Mouse (Mus musculus): Measurements from ENCODE around the gene Cript.
"Not testable (repeated sequence)": the region's sequence is repeated elsewhere in the genome, so short reads cannot be mapped to it uniquely, and the experiment has no call there.

Gene Cript

GRCm38 (mm10) chr17:87050469-87051175 lies 25.3 kb downstream of the Cript start:
- DNase-seq (ENCODE audit: low spot score) = peak; percentile 9

DNA sequence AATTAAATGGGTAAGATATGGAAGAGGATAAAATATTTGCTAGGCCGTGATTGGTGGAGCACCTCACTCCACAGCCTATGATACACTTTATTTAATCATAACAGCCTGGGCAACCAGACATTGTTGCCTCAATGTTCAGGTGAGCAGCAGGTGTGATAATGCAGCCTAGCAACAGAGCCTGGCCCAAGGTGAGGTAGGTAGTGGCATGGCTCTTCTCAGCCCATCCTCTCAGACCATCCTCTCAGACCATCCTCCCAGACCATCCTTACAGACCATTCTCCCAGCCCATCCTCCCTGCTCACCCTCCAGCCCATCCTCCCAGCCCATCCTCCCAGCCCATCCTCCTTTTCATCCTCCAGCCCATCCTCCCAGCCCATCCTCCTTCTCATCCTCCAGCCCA lies 26.3 kb downstream of the Cript start:
- DNase-seq (ENCODE audit: low spot score) = no peak

DNA sequence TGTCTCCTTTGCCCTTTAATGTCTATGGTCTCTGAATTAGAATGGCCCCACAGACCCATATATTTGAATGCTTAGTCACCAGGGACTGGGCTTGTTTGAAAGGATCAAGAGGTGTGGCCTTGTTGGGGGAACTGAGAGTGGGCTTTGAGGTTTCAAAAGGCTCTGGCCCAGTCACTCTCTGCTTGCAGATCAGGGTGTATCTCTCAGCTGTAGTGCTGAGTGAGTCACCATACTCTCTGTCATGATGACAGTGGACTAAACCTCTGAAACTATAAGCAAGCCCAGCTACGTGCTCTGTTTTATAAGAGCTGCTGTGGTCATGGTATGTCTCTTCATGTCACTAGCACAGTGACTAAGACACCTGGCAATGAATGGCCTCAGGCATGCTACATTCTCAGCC lies 27.1 kb downstream of the Cript start:
- DNase-seq (ENCODE audit: low spot score) = no peak

GRCm38 (mm10) chr17:87053921-87054320 lies 28.6 kb downstream of the Cript start:
- DNase-seq (ENCODE audit: low spot score) = no peak

- peak; percentile 42 for DNase-seq (ENCODE audit: low spot score)
Measured at GRCm38 (mm10) chr17:87055051-87055459, 29.7 kb downstream of the Cript start.

- no peak for DNase-seq (ENCODE audit: low spot score)
Measured at GRCm38 (mm10) chr17:87055663-87056062, 30.3 kb downstream of the Cript start.

- DNase-seq (ENCODE audit: low spot score) = no peak
Measured at GRCm38 (mm10) chr17:87056761-87057160, 31.4 kb downstream of the Cript start.

DNA sequence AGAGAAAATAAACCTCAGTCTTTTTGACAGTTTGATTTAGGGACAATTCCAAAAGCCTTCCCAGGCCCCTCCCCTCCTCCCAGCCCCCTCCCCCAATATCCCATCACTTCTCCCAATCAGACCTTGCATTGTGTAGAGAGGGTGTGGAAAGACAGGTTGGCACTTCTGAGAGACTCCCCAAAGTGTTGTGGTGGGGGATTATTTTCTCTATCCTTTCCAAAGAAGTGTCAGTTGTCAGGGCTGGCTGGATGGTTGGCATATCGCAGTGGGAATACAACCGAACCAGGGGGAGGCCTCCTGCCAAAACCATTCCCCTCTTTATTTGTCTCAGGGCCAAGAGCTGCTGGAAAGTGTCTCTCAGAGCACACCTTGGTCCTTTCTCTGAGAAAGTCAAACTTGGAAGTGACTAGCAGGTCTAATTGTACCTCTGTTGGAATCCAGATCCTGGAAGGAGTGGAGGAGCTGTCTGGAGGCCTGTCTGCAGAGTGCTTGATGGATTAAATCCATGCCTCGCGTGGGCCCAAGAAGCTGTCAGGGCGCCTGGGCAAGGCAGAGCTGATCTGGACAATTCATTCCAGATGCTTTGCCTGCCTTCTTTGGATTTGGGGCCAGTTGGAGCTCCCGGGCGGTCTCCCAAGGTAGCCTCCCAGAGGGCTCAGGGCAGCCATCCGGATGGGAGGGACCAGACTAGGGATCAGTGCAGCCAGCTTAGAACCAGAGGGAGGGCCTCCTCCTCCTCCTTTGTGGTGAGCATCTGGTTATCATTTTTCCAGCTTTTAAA lies 32.3 kb downstream of the Cript start:
- peak; percentile 41 for DNase-seq (ENCODE audit: low spot score)

GRCm38 (mm10) chr17:87062639-87063038 lies 37.3 kb downstream of the Cript start:
- DNase-seq (ENCODE audit: low spot score) = no peak

DNA sequence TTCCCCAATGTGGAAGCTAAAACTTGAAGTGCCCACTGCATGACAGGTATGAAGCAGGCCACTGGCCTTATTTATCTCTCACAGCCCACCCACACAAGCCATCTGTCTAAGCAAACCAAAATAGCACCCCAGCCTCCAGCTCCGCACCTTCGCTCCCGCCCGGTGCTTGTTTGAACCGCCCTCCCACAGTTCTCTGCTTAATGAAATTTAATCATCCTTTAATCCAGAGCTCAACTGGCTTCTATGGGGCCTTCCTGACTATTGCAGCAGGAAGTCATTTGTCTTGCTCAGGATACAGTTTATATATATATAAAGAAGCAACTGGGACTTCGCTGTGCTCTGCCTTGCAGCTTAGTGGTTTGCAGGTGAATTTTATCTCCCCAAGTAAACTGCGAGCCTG lies 38.1 kb downstream of the Cript start:
- no peak for DNase-seq (ENCODE audit: low spot score)

DNA sequence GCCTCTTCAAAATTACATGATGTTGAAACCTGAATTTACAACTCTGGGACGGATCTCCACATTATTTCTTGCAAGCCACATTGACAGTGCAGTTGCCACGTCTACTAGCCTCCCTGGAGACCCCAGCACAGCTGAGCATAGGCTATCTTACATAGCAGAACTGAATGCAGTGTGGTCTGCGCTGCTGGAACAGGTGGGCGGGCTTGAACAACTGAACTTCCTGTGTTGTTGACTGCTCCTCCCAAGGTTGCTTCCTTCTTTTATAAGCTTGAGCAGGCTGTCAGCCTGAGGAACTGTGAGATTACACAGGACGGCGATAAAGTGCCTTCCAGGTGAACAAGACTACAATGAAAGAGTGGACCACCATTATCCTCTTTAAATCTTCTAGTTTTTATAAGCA lies 38.6 kb downstream of the Cript start:
- no peak for DNase-seq (ENCODE audit: low spot score)

GRCm38 (mm10) chr17:87068997-87069396 lies 43.6 kb downstream of the Cript start:
- DNase-seq (ENCODE audit: low spot score) = no peak

GRCm38 (mm10) chr17:87072183-87072582 lies 46.8 kb downstream of the Cript start:
- not testable (repeated sequence) for DNase-seq (ENCODE audit: low spot score)

- no peak for DNase-seq (ENCODE audit: low spot score)
Measured at GRCm38 (mm10) chr17:87072766-87073440, 47.6 kb downstream of the Cript start.

DNA sequence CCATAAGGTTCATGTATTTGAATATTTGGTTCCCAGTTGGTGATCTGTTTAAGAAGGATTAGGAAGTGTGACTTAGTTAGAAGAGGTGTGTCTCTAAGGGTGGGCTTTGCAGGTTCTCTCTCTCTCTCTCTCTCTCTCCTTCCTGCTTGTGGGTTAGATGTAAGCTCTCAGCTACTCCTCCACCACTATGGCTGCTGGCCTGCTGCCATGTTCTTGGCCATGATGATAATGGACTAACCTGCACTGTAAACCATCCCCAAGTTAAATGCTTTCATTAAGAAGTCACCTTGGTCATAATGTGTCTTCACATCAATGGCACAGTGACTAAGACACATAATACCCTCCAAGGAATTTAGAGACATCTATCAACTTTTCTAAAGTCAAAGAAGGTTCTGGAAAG lies 48.1 kb downstream of the Cript start:
- DNase-seq (ENCODE audit: low spot score) = no peak

DNA sequence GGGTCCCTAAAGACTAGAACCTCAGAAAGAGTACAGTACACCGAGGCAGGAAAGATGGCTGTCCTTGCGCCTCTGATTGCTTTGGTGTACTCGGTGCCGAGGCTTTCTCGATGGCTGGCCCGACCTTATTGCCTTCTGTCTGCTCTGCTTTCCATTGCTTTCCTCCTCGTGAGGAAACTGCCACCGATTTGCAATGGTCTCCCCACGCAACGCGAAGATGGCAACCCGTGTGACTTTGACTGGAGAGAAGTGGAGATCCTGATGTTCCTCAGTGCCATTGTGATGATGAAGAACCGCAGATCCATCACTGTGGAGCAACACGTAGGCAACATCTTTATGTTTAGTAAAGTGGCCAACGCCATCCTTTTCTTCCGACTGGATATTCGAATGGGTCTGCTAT lies 52.9 kb downstream of the Cript start:
- not testable (repeated sequence) for DNase-seq (ENCODE audit: low spot score)

DNA sequence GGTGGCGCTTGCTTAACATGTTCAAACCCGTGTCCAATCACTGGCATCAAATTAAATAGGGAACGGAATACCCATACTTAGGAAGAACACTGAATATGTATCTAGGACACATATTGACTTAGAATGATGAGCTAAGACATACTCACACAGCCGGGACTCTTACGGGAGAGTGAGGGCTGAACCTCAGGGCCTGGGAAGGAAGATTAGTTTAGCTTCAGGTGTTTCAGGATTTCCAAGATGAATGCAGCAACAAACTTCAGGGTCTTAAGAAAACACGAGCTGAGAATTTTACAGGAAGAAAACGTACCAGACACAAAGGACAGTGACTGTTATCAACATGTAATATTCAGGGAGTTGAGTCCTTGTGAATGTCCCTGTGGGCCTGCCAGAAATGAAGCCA lies 55.4 kb downstream of the Cript start:
- no peak for DNase-seq (ENCODE audit: low spot score)

DNA sequence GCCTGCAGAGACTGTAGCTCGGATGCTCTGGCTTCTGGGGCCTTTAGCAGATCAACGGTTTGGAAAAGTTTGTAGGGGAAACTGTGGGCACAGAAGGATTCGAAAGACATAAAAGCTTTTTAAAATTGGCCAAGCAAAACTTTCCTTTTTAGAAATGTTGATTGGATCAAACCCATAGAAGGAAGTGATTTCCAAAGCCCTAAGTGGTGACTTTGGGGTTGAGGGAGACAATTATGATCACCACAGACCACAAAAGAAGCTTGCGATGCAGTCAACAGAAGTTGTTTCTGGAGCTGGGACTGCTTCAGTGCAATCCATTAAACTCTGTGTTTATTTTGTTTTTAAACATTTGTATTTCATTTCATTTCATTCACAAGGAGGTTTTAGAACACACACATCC lies 57.2 kb downstream of the Cript start:
- DNase-seq (ENCODE audit: low spot score) = no peak

- DNase-seq (ENCODE audit: low spot score) = no peak
Measured at GRCm38 (mm10) chr17:87083671-87084070, 58.3 kb downstream of the Cript start.

All from embryo, embryonic 10.5 days (tissue).